Mouse (Mus musculus) small intestine, adult 2 months (tissue): ENCODE data around the gene Ccdc33. TPM values are rescaled to one million over a fixed set of nuclear protein-coding genes. Genes with fewer than 3 reads are reported as not detected.

Experiments used
- H3K27ac ChIP-seq: fragments of 200-500 bp; 2 replicates; pipeline ENCODE4 v1.5.1; 2012; ENCODE audit warnings: low read depth, low read length, control low read depth, inconsistent platforms; ENCODE audit not compliant: insufficient read depth
- H3K27me3 ChIP-seq: fragments of 200-500 bp; 2 replicates; pipeline ENCODE4 v1.6.1; 2012; ENCODE audit warnings: mild to moderate bottlenecking, moderate library complexity, low read length, inconsistent platforms; ENCODE audit not compliant: control insufficient read depth, insufficient read depth
- H3K36me3 ChIP-seq: fragments of 200-500 bp; 2 replicates; pipeline ENCODE4 v1.6.1; 2012; ENCODE audit warnings: mild to moderate bottlenecking, low read length, control low read depth, inconsistent platforms; ENCODE audit not compliant: control insufficient read depth, insufficient read depth
- H3K4me1 ChIP-seq: fragments of 200-500 bp; 2 replicates; pipeline ENCODE4 v1.6.1; 2012; ENCODE audit warnings: low read length, inconsistent platforms, mixed read lengths; ENCODE audit not compliant: control insufficient read depth, insufficient read depth, insufficient read length
- H3K4me3 ChIP-seq: fragments of 200-500 bp; 2 replicates; pipeline ENCODE4 v1.5.1; 2012; ENCODE audit warnings: low read depth, mild to moderate bottlenecking, control low read depth, inconsistent platforms, low read length, moderate library complexity
- CTCF ChIP-seq: fragments of 200-500 bp; IDR thresholded peaks from 2 replicates; pipeline ENCODE4 v1.5.1; 2012; ENCODE audit warnings: low read depth, mild to moderate bottlenecking, control low read depth, inconsistent platforms, low read length, moderate library complexity, mixed read lengths; ENCODE audit not compliant: insufficient replicate concordance, insufficient read length; ENCODE audit errors: extremely low read depth
- POLR2A ChIP-seq: fragments of 200-500 bp; IDR thresholded peaks from 2 replicates; pipeline ENCODE4 v1.6.1; 2012; ENCODE audit warnings: low read depth, mild to moderate bottlenecking, control low read depth, inconsistent platforms, low read length, moderate library complexity
- WGBS: fragments of 180-500 bp; shearing (Covaris S2); methylation state at CpG from one replicate; pipeline ENCODE4 v1.1.7; 2018; 5-methylcytosine and 5-hydroxymethylcytosine counted together
- polyA plus RNA-seq: library from polyadenylated mRNA; depleted of rRNA; stranded (reverse); fragments of >200 nt; gene quantifications from 2 replicates; pipeline ENCODE4 v1.2.3, GENCODE M21; 2012

Gene Ccdc33
- polyA plus RNA-seq, 1 experiment: not detected

DNA sequence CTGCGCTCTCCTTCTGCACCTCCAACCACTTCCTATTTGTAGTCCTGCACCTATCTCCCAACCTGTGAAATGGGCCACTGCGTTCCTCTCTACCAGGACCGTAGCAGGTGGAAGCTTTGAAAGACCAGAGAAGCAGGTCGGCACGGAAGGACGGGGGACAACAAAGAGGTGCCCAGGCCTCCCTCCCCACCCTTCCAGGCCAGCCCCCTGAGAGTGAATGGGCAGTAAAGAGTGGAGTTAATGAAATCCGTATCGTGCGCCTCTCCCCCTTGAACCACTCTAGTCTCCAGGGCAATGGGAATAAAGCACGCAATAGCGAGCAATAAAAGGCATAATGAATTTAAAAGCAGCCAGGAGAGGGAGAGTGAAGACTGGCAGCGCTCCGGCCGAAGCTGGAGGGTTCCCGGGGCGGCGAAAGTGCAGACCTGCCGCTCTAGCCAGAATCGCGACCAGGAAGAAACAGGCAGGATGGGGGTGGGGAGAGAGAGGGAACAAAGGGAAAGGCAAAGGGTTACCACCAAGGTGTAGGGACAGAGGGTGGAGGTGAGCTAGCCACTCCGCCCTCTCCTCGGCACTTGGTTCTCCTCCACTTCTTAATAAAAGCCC lies 5.2 kb downstream of the Ccdc33 start:
- WGBS: 14% methylated on average over 22 of the region's 22 CpGs
- Histone ChIP-seq H3K4me3 (no peak overlapping the region), H3K27me3 (no peaks in the 10 kb centered on the region), H3K27ac (no peak overlapping the region), H3K36me3 (no peaks in the 10 kb centered on the region), H3K4me1 (peaks cover 25% of the 10 kb centered on the region)
- TF ChIP-seq POLR2A (no peak), CTCF (no peak)

DNA sequence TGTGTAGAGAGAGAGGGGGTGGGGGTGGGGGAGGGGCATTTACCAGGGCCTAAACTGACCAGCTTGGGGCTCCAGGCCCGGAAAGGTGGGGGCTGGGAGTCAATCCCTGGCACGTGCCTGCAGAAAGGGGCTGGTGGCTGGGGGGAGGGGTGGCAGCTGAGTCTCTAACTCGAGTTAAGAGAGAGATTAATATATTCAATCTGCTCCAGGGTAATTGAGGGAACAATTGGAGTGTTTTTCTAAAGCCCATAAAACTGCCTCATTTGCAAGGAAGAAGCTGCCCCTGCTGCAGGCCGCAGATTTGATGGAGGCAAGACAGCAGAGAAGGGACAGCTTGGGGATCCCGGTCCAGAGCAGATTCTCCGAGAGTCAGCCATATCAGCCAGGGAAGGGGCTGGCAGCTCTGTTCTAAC lies 5.8 kb downstream of the Ccdc33 start:
- H3K4me3 ChIP-seq: no peak overlapping the region
- no peaks in the 10 kb centered on the region for H3K27me3 ChIP-seq
- no peak overlapping the region for H3K27ac ChIP-seq
- TF ChIP-seq POLR2A: no peak
- TF ChIP-seq CTCF: no peak
- H3K4me1 ChIP-seq: peaks cover 24% of the 10 kb centered on the region
- 41% methylated on average over 6 of the region's 6 CpGs for WGBS
- no peaks in the 10 kb centered on the region for H3K36me3 ChIP-seq

DNA sequence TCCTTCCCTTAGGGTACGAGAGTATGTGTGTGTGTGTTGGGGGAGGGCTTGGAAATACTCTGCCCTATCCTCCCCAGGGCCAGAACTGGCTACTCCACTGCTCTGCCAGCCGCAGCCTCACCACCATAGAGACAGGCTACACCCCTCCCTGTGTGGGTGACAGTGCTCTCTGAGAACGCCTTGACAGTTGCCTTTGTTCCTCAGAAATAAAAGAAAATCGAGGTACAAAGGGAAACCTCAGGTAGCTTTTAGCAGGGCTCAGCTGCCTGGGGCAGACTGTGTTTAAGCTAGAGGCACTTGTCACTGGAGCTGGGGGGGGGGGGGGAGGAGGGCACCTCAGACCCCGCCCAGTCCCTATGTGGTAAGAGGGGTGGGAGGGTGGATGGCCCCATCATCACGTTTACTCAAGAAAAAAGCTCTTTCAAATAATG lies 6.3 kb downstream of the Ccdc33 start:
- Histone ChIP-seq H3K4me3 (no peak overlapping the region), H3K27me3 (no peaks in the 10 kb centered on the region), H3K36me3 (no peaks in the 10 kb centered on the region), H3K27ac (no peak overlapping the region), H3K4me1 (peaks cover 24% of the 10 kb centered on the region)
- TF ChIP-seq POLR2A: no peak
- TF ChIP-seq CTCF: no peak
- 52% methylated on average over 6 of the region's 6 CpGs for WGBS

DNA sequence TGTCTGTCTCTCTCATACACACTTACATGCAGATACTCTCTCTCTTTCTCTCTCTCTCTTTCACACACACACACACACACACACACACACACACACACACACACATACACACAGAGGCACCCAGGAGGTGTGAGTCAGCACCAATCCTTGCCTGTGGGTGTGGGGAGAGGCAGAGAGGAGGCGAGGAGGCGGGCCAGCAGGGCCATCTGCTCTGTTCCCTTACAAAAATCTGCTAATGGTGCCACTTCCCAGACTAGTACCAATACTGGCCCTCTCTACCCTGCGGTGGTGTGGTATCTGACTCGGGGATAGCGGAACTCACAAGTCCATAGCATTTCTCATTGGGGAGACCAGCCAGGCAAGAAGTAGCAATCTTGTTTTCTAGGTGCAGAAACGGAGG lies 7.2 kb downstream of the Ccdc33 start:
- Histone ChIP-seq H3K27ac (no peak overlapping the region), H3K4me3 (no peak overlapping the region), H3K4me1 (peaks cover 24% of the 10 kb centered on the region), H3K27me3 (no peaks in the 10 kb centered on the region), H3K36me3 (no peaks in the 10 kb centered on the region)
- no peak for TF ChIP-seq POLR2A
- no peak for TF ChIP-seq CTCF
- 75% methylated on average over 6 of the region's 6 CpGs for WGBS

DNA sequence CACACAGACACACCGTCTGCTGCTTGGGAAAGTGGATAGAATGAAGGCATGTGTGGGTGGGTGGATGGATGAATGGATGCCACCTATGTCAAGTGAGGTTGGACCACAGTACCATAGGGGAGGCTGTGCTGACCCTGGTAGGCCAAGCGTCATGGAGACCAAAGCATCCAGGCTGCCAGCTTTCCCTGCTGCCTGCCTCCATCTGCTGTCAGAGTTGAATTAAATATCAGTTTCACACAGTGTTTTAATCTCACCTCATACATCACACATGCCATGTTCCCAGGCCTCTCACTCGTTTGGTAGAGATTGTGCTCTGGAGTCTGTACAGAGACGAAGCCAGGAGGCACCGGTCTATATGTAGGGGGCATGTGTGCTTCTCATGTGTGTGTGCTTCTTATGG lies 7.8 kb downstream of the Ccdc33 start:
- no peaks in the 10 kb centered on the region for H3K36me3 ChIP-seq
- H3K27me3 ChIP-seq: no peaks in the 10 kb centered on the region
- no peak for TF ChIP-seq POLR2A
- TF ChIP-seq CTCF: no peak
- peaks cover 19% of the 10 kb centered on the region for H3K4me1 ChIP-seq
- no peak overlapping the region for H3K4me3 ChIP-seq
- WGBS: 85% methylated on average over 5 of the region's 5 CpGs
- H3K27ac ChIP-seq: no peak overlapping the region

DNA sequence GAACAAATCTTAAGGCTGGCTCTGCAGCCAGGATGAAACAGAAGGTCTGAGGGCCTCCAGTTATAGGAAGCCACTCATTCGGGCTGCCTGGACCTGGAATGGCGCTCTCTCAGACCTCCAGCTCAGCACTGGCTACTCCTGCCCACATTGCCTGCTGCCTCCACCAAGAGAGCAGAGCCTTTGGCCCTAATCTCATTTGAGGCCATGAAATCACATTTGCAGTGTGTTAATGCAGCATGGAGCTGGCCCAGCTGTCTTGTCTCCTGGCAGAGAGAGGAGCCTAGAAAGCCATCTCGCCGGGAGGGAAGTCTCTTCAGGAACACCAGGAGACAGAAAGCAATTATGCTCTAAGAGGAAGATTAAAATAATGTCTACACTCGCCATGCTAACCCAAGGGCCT lies 11.1 kb downstream of the Ccdc33 start:
- Histone ChIP-seq H3K4me3 (no peak overlapping the region), H3K27ac (no peak overlapping the region)
- 68% methylated on average over 5 of the region's 5 CpGs for WGBS

DNA sequence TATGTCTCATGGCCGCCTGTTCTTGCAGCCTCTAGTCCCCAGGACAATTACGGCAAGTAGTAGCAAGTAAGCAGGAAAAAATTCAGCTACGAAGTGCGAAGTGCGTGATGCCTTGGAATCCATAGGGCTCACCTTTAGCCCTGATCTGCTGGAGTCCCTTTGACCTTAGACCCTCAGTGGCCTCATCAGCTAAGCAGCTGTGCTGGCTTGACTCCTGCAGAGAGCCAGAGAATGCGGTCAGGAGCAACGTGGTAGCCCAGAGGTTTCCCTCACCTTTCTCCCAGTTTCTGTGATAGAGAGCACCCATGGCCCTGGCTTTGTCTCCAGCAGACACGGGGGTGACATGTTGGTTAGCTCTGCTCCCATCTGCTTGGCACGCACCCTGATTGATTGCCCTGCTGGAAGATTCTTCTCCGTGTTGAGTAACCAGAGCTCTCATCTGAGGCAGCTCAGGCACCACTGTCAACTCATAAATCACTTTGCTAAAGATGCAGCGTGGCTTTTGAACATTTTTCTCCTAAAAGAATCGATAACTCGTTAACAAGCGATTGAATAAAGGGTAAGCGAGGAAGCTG lies 12.9 kb downstream of the Ccdc33 start:
- TF ChIP-seq POLR2A (no peak), CTCF (no peak)
- no peaks in the 10 kb centered on the region for H3K36me3 ChIP-seq
- H3K27ac ChIP-seq: no peak overlapping the region
- H3K4me1 ChIP-seq: no peaks in the 10 kb centered on the region
- no peaks in the 10 kb centered on the region for H3K27me3 ChIP-seq
- 51% methylated on average over 15 of the region's 15 CpGs for WGBS
- no peak overlapping the region for H3K4me3 ChIP-seq

More for the DNA sequence above, 11.1 kb downstream of the Ccdc33 start:
- TF ChIP-seq POLR2A (no peak), CTCF (no peak)
- no peaks in the 10 kb centered on the region for H3K27me3 ChIP-seq
- H3K36me3 ChIP-seq: no peaks in the 10 kb centered on the region
- no peaks in the 10 kb centered on the region for H3K4me1 ChIP-seq

DNA sequence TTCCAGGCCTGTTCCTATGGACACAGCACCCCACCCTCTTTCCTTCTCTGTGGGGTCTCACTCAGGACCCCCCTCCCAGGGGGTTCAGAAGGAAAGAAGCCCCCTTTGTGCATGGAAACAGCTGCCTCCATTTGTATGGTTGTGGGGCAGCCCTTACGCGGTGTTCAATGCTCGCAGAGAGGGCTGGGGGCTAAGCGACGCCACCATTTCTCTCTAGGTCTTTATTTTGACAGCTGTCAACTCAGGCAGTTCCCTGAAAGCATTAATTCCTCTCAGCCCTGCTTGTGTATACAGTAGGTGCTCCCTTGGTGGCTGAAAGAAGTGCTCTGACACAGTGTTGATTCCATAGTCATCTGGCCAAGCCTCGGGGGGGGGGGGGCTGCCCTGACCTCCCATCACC lies 15.0 kb downstream of the Ccdc33 start:
- H3K27me3 ChIP-seq: no peaks in the 10 kb centered on the region
- WGBS: 86% methylated on average over 6 of the region's 6 CpGs
- H3K27ac ChIP-seq: no peak overlapping the region
- H3K4me3 ChIP-seq: no peak overlapping the region
- no peak for TF ChIP-seq CTCF
- H3K36me3 ChIP-seq: no peaks in the 10 kb centered on the region
- no peaks in the 10 kb centered on the region for H3K4me1 ChIP-seq
